Mouse (Mus musculus) midbrain, embryonic 10.5 days (tissue): ENCODE measurements around the gene Fancg. TPM values are rescaled to one million over a fixed set of nuclear protein-coding genes. Genes with fewer than 3 reads are reported as not detected.

Source experiments
- polyA plus RNA-seq: library from polyadenylated mRNA; unstranded; fragments of >200 nt; fragmentation: Nextera tagmentation; extraction: Ambion mirVana; gene quantifications from 2 replicates; pipeline ENCODE4 v1.2.1, GENCODE M21; 2016

Gene Fancg
- polyA plus RNA-seq, 1 experiment from 2014 or later = 25.0 TPM

Other genes with a start within 250 kb of the Fancg start
- 0.21 and 0.27 TPM in 2 replicates for gene Ccl21a, start 236.5 kb downstream of the Fancg start, polyA plus RNA-seq
- not detected in 2 replicates for gene Fam205a1, start 156.6 kb downstream of the Fancg start, polyA plus RNA-seq
- gene Gm12394, start 153.7 kb downstream of the Fancg start, polyA plus RNA-seq = 0.38 and 0.73 TPM in 2 replicates
- gene Fam205c, start 136.3 kb downstream of the Fancg start, polyA plus RNA-seq = 0.60 and 0.98 TPM in 2 replicates
- gene Phf24, start 93.8 kb downstream of the Fancg start, polyA plus RNA-seq = 1.6 and 2.1 TPM in 2 replicates
- 14.9 and 22.6 TPM in 2 replicates for gene Dnajb5, start 60.7 kb downstream of the Fancg start, polyA plus RNA-seq
- 0.47 and 0.59 TPM in 2 replicates for gene 1700022I11Rik, start 40.9 kb downstream of the Fancg start, polyA plus RNA-seq
- gene Vcp, start 10.0 kb downstream of the Fancg start, polyA plus RNA-seq = 656 and 674 TPM in 2 replicates
- 21.8 and 27.5 TPM in 2 replicates for gene Pigo, start 15.3 kb upstream of the Fancg start, polyA plus RNA-seq
- 419 and 471 TPM in 2 replicates for gene Stoml2, start 21.2 kb upstream of the Fancg start, polyA plus RNA-seq
- 27.4 and 40.4 TPM in 2 replicates for gene Fam214b, start 35.7 kb upstream of the Fancg start, polyA plus RNA-seq
- 9.9 and 14.2 TPM in 2 replicates for gene Unc13b, start 48.4 kb upstream of the Fancg start, polyA plus RNA-seq